Mouse (Mus musculus): ENCODE data around the gene Olfr159. TPM values are rescaled to one million over a fixed set of nuclear protein-coding genes. Genes with fewer than 3 reads are reported as not detected.

Olfr159 gene
- total and polyA plus RNA-seq, 3 experiments = not detected

GRCm38 (mm10) chr4:43724764-43725163 lies 46.0 kb downstream of the Olfr159 start:
- DNase-seq (ENCODE audit: low read depth, low spot score) = peak; percentile 49
- Histone ChIP-seq H3K27me3 (ENCODE audit: control insufficient read depth in 1 of 2, insufficient read depth in 2 of 2, low read length in 2 of 2) (peaks cover 6 to 10% of the 10 kb centered on the region in 2 experiments; a peak in 3 of 4 replicates), H3K9ac (ENCODE audit: control insufficient read depth, low read depth, low read length, poor library complexity, severe bottlenecking) (no peak overlapping the region), H3K79me2 (ENCODE audit: control insufficient read depth, insufficient read depth, low read length, poor library complexity) (no peaks in the 10 kb centered on the region), H3K27ac (ENCODE audit: control insufficient read depth, low read depth, low read length) (no peak overlapping the region), H3K36me3 (ENCODE audit: control insufficient read depth in 1 of 2, insufficient read depth in 2 of 2, low read length in 2 of 2) (no peaks in the 10 kb centered on the region), H3K4me1 (ENCODE audit: control insufficient read depth in 1 of 2, insufficient read depth in 2 of 2, low read length in 2 of 2) (peaks cover 0 to 16% of the 10 kb centered on the region in 2 experiments; a peak in 2 of 4 replicates), H3K9me3 (replicated peaks; ENCODE audit: insufficient read depth, low read length) (no peaks in the 10 kb centered on the region), H3K4me3 (ENCODE audit: control insufficient read depth in 1 of 2, insufficient read depth in 1 of 2, low read depth in 2 of 2, low read length in 2 of 2) (no peak overlapping the region)
- TF ChIP-seq MXI1 (IDR thresholded peaks at IDR 0.05; ENCODE audit: low read depth, low read length) (no peak), SMC3 (IDR thresholded peaks at IDR 0.05; ENCODE audit: low read depth, low read length) (peak; percentile 70), ZNF384 (IDR thresholded peaks at IDR 0.05; ENCODE audit: low read depth, low read length) (0 out of 2 replicates have a peak, but pooled peaks have one; percentile 12), CTCF (IDR thresholded peaks at IDR 0.05 in 2 of 3, conservative IDR thresholded peaks at IDR 0.05 in 1 of 3; ENCODE audit: control insufficient read depth in 1 of 3, insufficient read depth in 1 of 3, low read depth in 2 of 3, low read length in 3 of 3, poor library complexity in 1 of 3, severe bottlenecking in 1 of 3) (peak; percentile 27 to 82 (median 68); a peak in 5 of 6 replicates), ZC3H11A (IDR thresholded peaks at IDR 0.05; ENCODE audit: low read depth, low read length) (peak; percentile 53), UBTF (IDR thresholded peaks at IDR 0.05; ENCODE audit: borderline replicate concordance, insufficient read depth, low read depth, low read length) (no peak), RAD21 (IDR thresholded peaks at IDR 0.05; ENCODE audit: low read depth, low read length) (peak; percentile 69), ZKSCAN1 (IDR thresholded peaks at IDR 0.05; ENCODE audit: low read depth, low read length) (no peak)

DNA sequence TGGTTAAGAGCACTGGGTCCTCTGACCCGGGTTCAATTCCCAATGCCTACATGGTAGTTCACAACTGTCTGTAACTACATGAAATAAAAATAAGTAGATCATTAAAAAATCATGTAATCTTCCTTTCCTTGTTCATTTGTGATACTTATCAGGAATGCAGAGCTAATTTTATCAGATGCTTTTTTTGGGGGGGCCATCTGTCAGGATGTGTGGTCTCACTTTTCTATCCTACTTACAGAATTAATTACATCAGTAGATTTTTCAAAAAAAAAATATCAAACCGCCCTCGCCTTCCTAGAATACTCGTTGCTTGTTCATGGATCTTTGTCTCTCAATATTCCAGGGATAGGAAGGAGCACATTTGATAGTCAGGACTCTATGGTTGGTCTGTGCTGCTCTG lies 48.6 kb downstream of the Olfr159 start:
- Histone ChIP-seq H3K9me3 (replicated peaks; ENCODE audit: insufficient read depth, low read length) (no peaks in the 10 kb centered on the region), H3K4me1 (ENCODE audit: control insufficient read depth in 1 of 2, insufficient read depth in 2 of 2, low read length in 2 of 2) (no peaks in the 10 kb centered on the region), H3K36me3 (ENCODE audit: control insufficient read depth in 1 of 2, insufficient read depth in 2 of 2, low read length in 2 of 2) (no peaks in the 10 kb centered on the region), H3K79me2 (ENCODE audit: control insufficient read depth, insufficient read depth, low read length, poor library complexity) (no peaks in the 10 kb centered on the region), H3K27ac (ENCODE audit: control insufficient read depth, low read depth, low read length) (no peak overlapping the region), H3K27me3 (ENCODE audit: control insufficient read depth in 1 of 2, insufficient read depth in 2 of 2, low read length in 2 of 2) (peaks cover 6 to 10% of the 10 kb centered on the region in 2 experiments; a peak in 3 of 4 replicates), H3K4me3 (ENCODE audit: control insufficient read depth in 1 of 2, insufficient read depth in 1 of 2, low read depth in 2 of 2, low read length in 2 of 2) (no peak overlapping the region), H3K9ac (ENCODE audit: control insufficient read depth, low read depth, low read length, poor library complexity, severe bottlenecking) (no peak overlapping the region)
- no peak for DNase-seq (ENCODE audit: low read depth, low spot score)
- no peak for TF ChIP-seq MYC (IDR thresholded peaks at IDR 0.05; ENCODE audit: low read depth, low read length)
- TF ChIP-seq NELFE (IDR thresholded peaks at IDR 0.05; ENCODE audit: low read depth, low read length) = no peak
- TF ChIP-seq USF1 (IDR thresholded peaks at IDR 0.05; ENCODE audit: low read depth, low read length) = no peak
- TF ChIP-seq ZC3H11A (IDR thresholded peaks at IDR 0.05; ENCODE audit: low read depth, low read length) = no peak
- TF ChIP-seq CTCF (IDR thresholded peaks at IDR 0.05 in 2 of 3, conservative IDR thresholded peaks at IDR 0.05 in 1 of 3; ENCODE audit: control insufficient read depth in 1 of 3, insufficient read depth in 1 of 3, low read depth in 2 of 3, low read length in 3 of 3, poor library complexity in 1 of 3, severe bottlenecking in 1 of 3) = no peak
- no peak for TF ChIP-seq SIN3A (IDR thresholded peaks at IDR 0.05; ENCODE audit: low read length)
- no peak for TF ChIP-seq ZNF384 (IDR thresholded peaks at IDR 0.05; ENCODE audit: low read depth, low read length)
- no peak for TF ChIP-seq SMC3 (IDR thresholded peaks at IDR 0.05; ENCODE audit: low read depth, low read length)
- TF ChIP-seq NRF1 (IDR thresholded peaks at IDR 0.05; ENCODE audit: insufficient read depth, low read depth, low read length, poor library complexity, severe bottlenecking) = no peak
- TF ChIP-seq GABPA (IDR thresholded peaks at IDR 0.05; ENCODE audit: low read depth, low read length) = no peak
- TF ChIP-seq TAL1 (IDR thresholded peaks at IDR 0.05; ENCODE audit: low read length) = no peak
- TF ChIP-seq MAX (IDR thresholded peaks at IDR 0.05; ENCODE audit: low read length) = no peak
- TF ChIP-seq POLR2AphosphoS5 (IDR thresholded peaks at IDR 0.05; ENCODE audit: borderline replicate concordance, low read depth, low read length) = no peak

Measured in MEL (cell line).